Mouse (Mus musculus): ENCODE data around the gene Gid8.

The Gid8 gene

GRCm38 (mm10) chr2:180709923-180710272 is at the start of gene Gid8, which contains the start of gene Dido1:
Gene Gid8, plus strand, starts transcription at chr2:180710117.
Gene Dido1, minus strand, starts transcription at chr2:180709999.
- DNase-seq (ENCODE audit: low spot score), result peak; percentile 90

GRCm38 (mm10) chr2:180660521-180660920 is 49.4 kb upstream of the Gid8 start:
- no peak for DNase-seq (ENCODE audit: low spot score)

- no peak for DNase-seq (ENCODE audit: low spot score)
Observed at GRCm38 (mm10) chr2:180662008-180662407, 47.9 kb upstream of the Gid8 start.

GRCm38 (mm10) chr2:180676706-180677105 is 33.2 kb upstream of the Gid8 start:
- DNase-seq (ENCODE audit: low spot score), result no peak

- peak; percentile 33 for DNase-seq (ENCODE audit: low spot score)
Observed at GRCm38 (mm10) chr2:180678609-180679140, 31.2 kb upstream of the Gid8 start.

GRCm38 (mm10) chr2:180681225-180681624 is 28.7 kb upstream of the Gid8 start:
- DNase-seq (ENCODE audit: low spot score), result no peak

- no peak for DNase-seq (ENCODE audit: low spot score)
Observed at GRCm38 (mm10) chr2:180683524-180683923, 26.4 kb upstream of the Gid8 start.

GRCm38 (mm10) chr2:180684031-180684430 is 25.9 kb upstream of the Gid8 start:
- no peak for DNase-seq (ENCODE audit: low spot score)

- no peak for DNase-seq (ENCODE audit: low spot score)
Observed at GRCm38 (mm10) chr2:180689841-180690240, 20.1 kb upstream of the Gid8 start.

GRCm38 (mm10) chr2:180692630-180693029 is 17.3 kb upstream of the Gid8 start:
- DNase-seq (ENCODE audit: low spot score), result no peak

- DNase-seq (ENCODE audit: low spot score), result no peak
Observed at GRCm38 (mm10) chr2:180695176-180695575, 14.7 kb upstream of the Gid8 start.

- no peak for DNase-seq (ENCODE audit: low spot score)
Observed at GRCm38 (mm10) chr2:180700457-180700856, 9.5 kb upstream of the Gid8 start.

GRCm38 (mm10) chr2:180701053-180701766 is 8.7 kb upstream of the Gid8 start:
- DNase-seq (ENCODE audit: low spot score), result no peak

- DNase-seq (ENCODE audit: low spot score), result peak; percentile 88
Observed at GRCm38 (mm10) chr2:180701767-180702621, 7.9 kb upstream of the Gid8 start.

GRCm38 (mm10) chr2:180702701-180703149 is 7.2 kb upstream of the Gid8 start:
- DNase-seq (ENCODE audit: low spot score), result no peak

GRCm38 (mm10) chr2:180703175-180703574 is 6.7 kb upstream of the Gid8 start:
- no peak for DNase-seq (ENCODE audit: low spot score)

- no peak for DNase-seq (ENCODE audit: low spot score)
Observed at GRCm38 (mm10) chr2:180703645-180704359, 6.1 kb upstream of the Gid8 start.

GRCm38 (mm10) chr2:180704591-180704990 is 5.3 kb upstream of the Gid8 start:
- DNase-seq (ENCODE audit: low spot score), result no peak

- DNase-seq (ENCODE audit: low spot score), result no peak
Observed at GRCm38 (mm10) chr2:180705066-180705465, 4.9 kb upstream of the Gid8 start.

GRCm38 (mm10) chr2:180705975-180706374 is 3.9 kb upstream of the Gid8 start:
- DNase-seq (ENCODE audit: low spot score), result no peak

- DNase-seq (ENCODE audit: low spot score), result no peak
Observed at GRCm38 (mm10) chr2:180709023-180709922, 644 bp upstream of the Gid8 start.
